Mouse (Mus musculus): ENCODE results near the gene Slc35b2. TPM values are rescaled to one million over a fixed set of nuclear protein-coding genes. Genes with fewer than 3 reads are reported as not detected.

Slc35b2 gene
- polyA plus RNA-seq, 1 experiment from 2014 or later = 72.2 TPM

GRCm38 (mm10) chr17:45542705-45543104, 21.0 kb upstream of the Slc35b2 start:
- Histone ChIP-seq H3K9me3 (ENCODE audit: control insufficient read depth, low read length) (no peaks in the 10 kb centered on the region), H3K27me3 (ENCODE audit: control insufficient read depth, insufficient read depth, low read length) (peaks cover 19% of the 10 kb centered on the region), H3K4me1 (ENCODE audit: control insufficient read depth, insufficient read depth, low read length) (peaks cover 14% of the 10 kb centered on the region), H3K27ac (ENCODE audit: low read depth, low read length) (no peak overlapping the region), H3K4me3 (ENCODE audit: low read depth, low read length) (no peak overlapping the region), H3K9ac (replicated peaks; ENCODE audit: low read depth, low read length) (no peak overlapping the region), H3K36me3 (ENCODE audit: control insufficient read depth, insufficient read depth, low read length) (peaks cover 19% of the 10 kb centered on the region), H3K4me2 (ENCODE audit: low read depth, low read length) (no peak overlapping the region)
- 81% methylated on average over 2 of the region's 2 CpGs for whole genome bisulfite sequencing
- ATAC-seq (ENCODE audit: low read depth) = no peak

GRCm38 (mm10) chr17:45543115-45543514, 20.6 kb upstream of the Slc35b2 start:
- no peak overlapping the region for H3K27ac ChIP-seq (ENCODE audit: low read depth, low read length)
- WGBS = 38% methylated on average over 1 of the region's 1 CpGs
- H3K36me3 ChIP-seq (ENCODE audit: control insufficient read depth, insufficient read depth, low read length) = peaks cover 19% of the 10 kb centered on the region
- peaks cover 19% of the 10 kb centered on the region for H3K27me3 ChIP-seq (ENCODE audit: control insufficient read depth, insufficient read depth, low read length)
- H3K4me3 ChIP-seq (ENCODE audit: low read depth, low read length) = no peak overlapping the region
- H3K4me1 ChIP-seq (ENCODE audit: control insufficient read depth, insufficient read depth, low read length) = peaks cover 18% of the 10 kb centered on the region
- H3K4me2 ChIP-seq (ENCODE audit: low read depth, low read length) = no peak overlapping the region
- no peak for ATAC-seq (ENCODE audit: low read depth)
- H3K9me3 ChIP-seq (ENCODE audit: control insufficient read depth, low read length) = no peaks in the 10 kb centered on the region
- no peak overlapping the region for H3K9ac ChIP-seq (replicated peaks; ENCODE audit: low read depth, low read length)

GRCm38 (mm10) chr17:45544001-45544872, 19.4 kb upstream of the Slc35b2 start:
- no peak overlapping the region for H3K4me2 ChIP-seq (ENCODE audit: low read depth, low read length)
- H3K27me3 ChIP-seq (ENCODE audit: control insufficient read depth, insufficient read depth, low read length) = peaks cover 19% of the 10 kb centered on the region
- H3K4me1 ChIP-seq (ENCODE audit: control insufficient read depth, insufficient read depth, low read length) = peaks cover 19% of the 10 kb centered on the region
- no peak for ATAC-seq (ENCODE audit: low read depth)
- no peak overlapping the region for H3K27ac ChIP-seq (ENCODE audit: low read depth, low read length)
- no peaks in the 10 kb centered on the region for H3K9me3 ChIP-seq (ENCODE audit: control insufficient read depth, low read length)
- H3K36me3 ChIP-seq (ENCODE audit: control insufficient read depth, insufficient read depth, low read length) = peaks cover 19% of the 10 kb centered on the region
- 6% methylated on average over 24 of the region's 24 CpGs for WGBS
- H3K9ac ChIP-seq (replicated peaks; ENCODE audit: low read depth, low read length) = no peak overlapping the region
- H3K4me3 ChIP-seq (ENCODE audit: low read depth, low read length) = no peak overlapping the region

GRCm38 (mm10) chr17:45544873-45545277, 18.8 kb upstream of the Slc35b2 start:
- no peak overlapping the region for H3K27ac ChIP-seq (ENCODE audit: low read depth, low read length)

GRCm38 (mm10) chr17:45545278-45545961, 18.3 kb upstream of the Slc35b2 start:
- H3K9ac ChIP-seq (replicated peaks; ENCODE audit: low read depth, low read length) = 0 out of 2 replicates have a peak overlapping the region, but pooled peaks have one; percentile 25
- ATAC-seq (ENCODE audit: low read depth) = no peak
- H3K27me3 ChIP-seq (ENCODE audit: control insufficient read depth, insufficient read depth, low read length) = peaks cover 19% of the 10 kb centered on the region

More at GRCm38 (mm10) chr17:45544873-45545277, 18.8 kb upstream of the Slc35b2 start:
- Histone ChIP-seq H3K9me3 (ENCODE audit: control insufficient read depth, low read length) (no peaks in the 10 kb centered on the region), H3K4me2 (ENCODE audit: low read depth, low read length) (peak overlapping the region; percentile 27), H3K36me3 (ENCODE audit: control insufficient read depth, insufficient read depth, low read length) (peaks cover 19% of the 10 kb centered on the region), H3K4me3 (ENCODE audit: low read depth, low read length) (peak overlapping the region; percentile 5; the same call in 1 of the 2 replicates), H3K4me1 (ENCODE audit: control insufficient read depth, insufficient read depth, low read length) (peaks cover 21% of the 10 kb centered on the region), H3K27me3 (ENCODE audit: control insufficient read depth, insufficient read depth, low read length) (peaks cover 19% of the 10 kb centered on the region), H3K9ac (replicated peaks; ENCODE audit: low read depth, low read length) (0 out of 2 replicates have a peak overlapping the region, but pooled peaks have one; percentile 25)
- ATAC-seq (ENCODE audit: low read depth) = no peak
- WGBS = 3% methylated on average over 45 of the region's 46 CpGs

GRCm38 (mm10) chr17:45546941-45547340, 16.7 kb upstream of the Slc35b2 start:
- Histone ChIP-seq H3K27me3 (ENCODE audit: control insufficient read depth, insufficient read depth, low read length) (peaks cover 19% of the 10 kb centered on the region), H3K27ac (ENCODE audit: low read depth, low read length) (no peak overlapping the region), H3K4me2 (ENCODE audit: low read depth, low read length) (no peak overlapping the region), H3K4me3 (ENCODE audit: low read depth, low read length) (no peak overlapping the region), H3K9me3 (ENCODE audit: control insufficient read depth, low read length) (no peaks in the 10 kb centered on the region), H3K36me3 (ENCODE audit: control insufficient read depth, insufficient read depth, low read length) (peaks cover 19% of the 10 kb centered on the region), H3K4me1 (ENCODE audit: control insufficient read depth, insufficient read depth, low read length) (peaks cover 21% of the 10 kb centered on the region), H3K9ac (replicated peaks; ENCODE audit: low read depth, low read length) (no peak overlapping the region)
- no peak for ATAC-seq (ENCODE audit: low read depth)
- WGBS = 63% methylated on average over 16 of the region's 16 CpGs

More at GRCm38 (mm10) chr17:45545278-45545961, 18.3 kb upstream of the Slc35b2 start:
- Histone ChIP-seq H3K27ac (ENCODE audit: low read depth, low read length) (no peak overlapping the region), H3K4me2 (ENCODE audit: low read depth, low read length) (peak overlapping the region; percentile 27), H3K4me1 (ENCODE audit: control insufficient read depth, insufficient read depth, low read length) (peaks cover 21% of the 10 kb centered on the region), H3K9me3 (ENCODE audit: control insufficient read depth, low read length) (no peaks in the 10 kb centered on the region), H3K4me3 (ENCODE audit: low read depth, low read length) (peak overlapping the region; percentile 5; the same call in 1 of the 2 replicates), H3K36me3 (ENCODE audit: control insufficient read depth, insufficient read depth, low read length) (peaks cover 19% of the 10 kb centered on the region)
- 11% methylated on average over 74 of the region's 74 CpGs for WGBS

GRCm38 (mm10) chr17:45547461-45548190, 16.0 kb upstream of the Slc35b2 start:
- ATAC-seq (ENCODE audit: low read depth) = no peak
- H3K9ac ChIP-seq (replicated peaks; ENCODE audit: low read depth, low read length) = no peak overlapping the region
- H3K9me3 ChIP-seq (ENCODE audit: control insufficient read depth, low read length) = no peaks in the 10 kb centered on the region
- peak overlapping the region; percentile 67 for H3K4me2 ChIP-seq (ENCODE audit: low read depth, low read length)
- H3K4me3 ChIP-seq (ENCODE audit: low read depth, low read length) = peak overlapping the region; percentile 78
- H3K27me3 ChIP-seq (ENCODE audit: control insufficient read depth, insufficient read depth, low read length) = peaks cover 19% of the 10 kb centered on the region
- H3K36me3 ChIP-seq (ENCODE audit: control insufficient read depth, insufficient read depth, low read length) = peaks cover 19% of the 10 kb centered on the region
- 84% methylated on average over 5 of the region's 5 CpGs for WGBS
- peaks cover 21% of the 10 kb centered on the region for H3K4me1 ChIP-seq (ENCODE audit: control insufficient read depth, insufficient read depth, low read length)
- H3K27ac ChIP-seq (ENCODE audit: low read depth, low read length) = no peak overlapping the region

- Histone ChIP-seq H3K36me3 (ENCODE audit: control insufficient read depth, insufficient read depth, low read length) (peaks cover 19% of the 10 kb centered on the region), H3K27me3 (ENCODE audit: control insufficient read depth, insufficient read depth, low read length) (peaks cover 19% of the 10 kb centered on the region), H3K27ac (ENCODE audit: low read depth, low read length) (peak overlapping the region; percentile 91), H3K4me1 (ENCODE audit: control insufficient read depth, insufficient read depth, low read length) (peaks cover 21% of the 10 kb centered on the region), H3K4me2 (ENCODE audit: low read depth, low read length) (peak overlapping the region; percentile 67), H3K9ac (replicated peaks; ENCODE audit: low read depth, low read length) (peak overlapping the region; percentile 98), H3K4me3 (ENCODE audit: low read depth, low read length) (peak overlapping the region; percentile 78), H3K9me3 (ENCODE audit: control insufficient read depth, low read length) (no peaks in the 10 kb centered on the region)
- 5% methylated on average over 16 of the region's 68 CpGs for WGBS
- peak; percentile 61 for ATAC-seq (ENCODE audit: low read depth)
Observed at GRCm38 (mm10) chr17:45548541-45549512, 14.8 kb upstream of the Slc35b2 start.
